Mouse (Mus musculus) midbrain, embryonic 14.5 days (tissue): ENCODE measurements around the gene Kat2b. TPM values are rescaled to one million over a fixed set of nuclear protein-coding genes. Genes with fewer than 3 reads are reported as not detected.

Experiments used
- ATAC-seq: fragments of 200-750 bp; cut with Nextera tagmentation; 2 replicates; pipeline ENCODE4 v1.8.0; 2017; ENCODE audit warnings: moderate number of reproducible peaks, moderate library complexity; ENCODE audit not compliant: low FRiP score, low TSS enrichment
- DNase-seq: peaks from one replicate; pipeline ENCODE4 v3.0.0-alpha.2; 2015
- H3K27ac ChIP-seq: fragments of 300-500 bp; sonication (generic); replicated peaks from 2 replicates; pipeline ENCODE4 v1.5.1; 2014; ENCODE audit warnings: mild to moderate bottlenecking, low read depth, low read length, moderate library complexity
- H3K27me3 ChIP-seq: fragments of 300-500 bp; sonication (generic); 2 replicates; pipeline ENCODE4 v1.6.1; 2014; ENCODE audit warnings: low read length, control low read depth, mixed read lengths; ENCODE audit not compliant: control insufficient read depth, insufficient read depth
- H3K36me3 ChIP-seq: fragments of 300-500 bp; sonication (generic); 2 replicates; pipeline ENCODE4 v1.6.1; 2014; ENCODE audit warnings: low read length, control low read depth; ENCODE audit not compliant: control insufficient read depth, insufficient read depth
- H3K4me1 ChIP-seq: fragments of 300-500 bp; sonication (generic); 2 replicates; pipeline ENCODE4 v1.6.1; 2014; ENCODE audit warnings: mild to moderate bottlenecking, antibody characterized with exemption, low read length, control low read depth; ENCODE audit not compliant: control insufficient read depth, insufficient read depth
- H3K4me2 ChIP-seq: fragments of 300-500 bp; sonication (generic); 2 replicates; pipeline ENCODE4 v1.6.1; 2014; ENCODE audit warnings: mild to moderate bottlenecking, low read length, moderate library complexity
- H3K4me3 ChIP-seq: fragments of 300-500 bp; sonication (generic); replicated peaks from 2 replicates; pipeline ENCODE4 v1.5.1; 2014; ENCODE audit warnings: low read depth, low read length
- H3K9ac ChIP-seq: fragments of 300-500 bp; sonication (generic); replicated peaks from 2 replicates; pipeline ENCODE4 v1.6.1; 2014; ENCODE audit warnings: mild to moderate bottlenecking, low read length, moderate library complexity
- H3K9me3 ChIP-seq: fragments of 300-500 bp; sonication (generic); 2 replicates; pipeline ENCODE4 v1.6.1; 2016; ENCODE audit warnings: low read length, control low read depth, mixed read lengths; ENCODE audit not compliant: control insufficient read depth
- WGBS: fragments of 180-500 bp; shearing (Covaris S2); extraction: QIAGEN DNeasy Blood & Tissue Kit; methylation state at CpG from one replicate; pipeline ENCODE4 v1.1.7; 2014; 5-methylcytosine and 5-hydroxymethylcytosine counted together
- polyA plus RNA-seq: library from polyadenylated mRNA; unstranded; fragments of >200 nt; fragmentation: Nextera tagmentation; extraction: Ambion mirVana; gene quantifications from 2 replicates; pipeline ENCODE4 v1.2.1, GENCODE M21; 2014

Gene Kat2b
- polyA plus RNA-seq, 1 experiment from 2014 or later, result 9.4 TPM

DNA sequence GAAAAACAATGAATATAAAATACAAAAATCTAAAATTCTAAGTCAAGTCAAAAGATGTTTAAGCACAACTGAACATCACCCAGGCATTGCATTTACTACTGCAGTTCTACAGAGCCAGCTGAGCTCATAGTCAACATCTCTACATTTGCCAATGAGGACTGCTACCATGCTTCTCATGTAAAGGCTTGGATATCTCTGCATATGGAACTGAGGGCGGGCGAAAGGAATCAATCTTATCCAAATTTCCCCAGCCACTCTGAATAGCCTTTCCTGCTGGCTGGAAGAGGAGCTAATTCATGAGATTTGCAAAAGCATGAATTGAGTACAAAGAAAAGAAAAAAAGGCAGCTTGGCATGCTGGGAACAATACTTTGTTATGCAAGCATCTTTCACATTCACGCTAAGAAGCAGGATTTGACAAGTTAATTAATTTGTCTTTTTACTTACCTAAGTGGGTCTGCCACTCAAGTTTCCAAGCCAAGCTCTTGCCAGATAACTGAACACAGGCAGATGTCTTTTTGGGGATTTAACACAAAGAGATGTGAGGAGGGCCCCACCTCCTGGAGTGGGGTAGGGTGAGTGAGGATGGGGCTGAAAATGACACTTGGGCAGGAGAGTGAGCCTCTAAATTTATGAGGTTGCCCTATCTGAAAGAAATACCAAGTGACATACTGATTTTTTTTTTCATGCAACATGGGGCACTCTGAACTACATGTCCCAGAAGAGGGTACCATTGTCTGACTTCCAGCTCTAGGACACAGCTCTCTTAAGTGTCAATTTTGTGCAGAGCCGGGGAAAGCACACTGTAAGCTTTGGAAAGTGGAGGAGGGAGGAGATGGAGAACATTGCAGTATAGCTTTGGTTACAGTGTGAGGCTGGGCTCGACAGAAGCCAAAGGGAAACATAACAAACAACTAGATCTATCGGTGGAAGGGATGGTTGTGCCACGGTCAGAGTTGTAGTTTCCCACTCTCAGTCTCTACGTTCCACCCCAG is 15.1 kb upstream of the Kat2b start:
- Histone ChIP-seq H3K4me2 (no peak overlapping the region), H3K36me3 (no peaks in the 10 kb centered on the region), H3K27me3 (no peaks in the 10 kb centered on the region), H3K27ac (no peak overlapping the region), H3K9ac (no peak overlapping the region), H3K9me3 (no peaks in the 10 kb centered on the region), H3K4me3 (no peak overlapping the region), H3K4me1 (no peaks in the 10 kb centered on the region)
- DNase-seq, result peak; percentile 47
- 44% methylated on average over 8 of the region's 8 CpGs for WGBS
- no peak for ATAC-seq

DNA sequence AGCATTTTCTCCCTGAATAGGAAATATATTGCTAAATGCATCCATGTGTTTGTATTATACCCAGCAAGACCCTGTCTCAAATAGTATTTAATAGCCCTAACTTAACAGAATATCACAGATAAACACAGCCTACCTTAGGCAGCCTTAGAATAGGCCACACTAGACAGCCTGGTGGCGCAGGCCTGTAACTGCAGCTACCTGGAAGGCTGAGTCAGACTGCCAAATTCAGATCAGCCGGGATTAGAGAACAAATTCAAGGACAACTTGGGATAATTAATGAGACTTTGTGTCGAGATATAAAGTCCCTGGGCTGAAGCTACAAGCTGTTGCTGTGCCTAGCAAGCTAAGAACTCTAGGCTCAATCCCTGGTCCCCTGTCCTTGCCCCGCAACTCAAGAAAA is 12.6 kb upstream of the Kat2b start:
- H3K9me3 ChIP-seq, result no peaks in the 10 kb centered on the region
- ATAC-seq, result no peak
- H3K9ac ChIP-seq, result no peak overlapping the region
- H3K4me2 ChIP-seq, result no peak overlapping the region
- H3K27me3 ChIP-seq, result no peaks in the 10 kb centered on the region
- no peaks in the 10 kb centered on the region for H3K4me1 ChIP-seq
- H3K36me3 ChIP-seq, result no peaks in the 10 kb centered on the region
- peak; percentile 34 for DNase-seq
- no peak overlapping the region for H3K27ac ChIP-seq
- no peak overlapping the region for H3K4me3 ChIP-seq
- 65% methylated on average over 4 of the region's 4 CpGs for whole genome bisulfite sequencing

DNA sequence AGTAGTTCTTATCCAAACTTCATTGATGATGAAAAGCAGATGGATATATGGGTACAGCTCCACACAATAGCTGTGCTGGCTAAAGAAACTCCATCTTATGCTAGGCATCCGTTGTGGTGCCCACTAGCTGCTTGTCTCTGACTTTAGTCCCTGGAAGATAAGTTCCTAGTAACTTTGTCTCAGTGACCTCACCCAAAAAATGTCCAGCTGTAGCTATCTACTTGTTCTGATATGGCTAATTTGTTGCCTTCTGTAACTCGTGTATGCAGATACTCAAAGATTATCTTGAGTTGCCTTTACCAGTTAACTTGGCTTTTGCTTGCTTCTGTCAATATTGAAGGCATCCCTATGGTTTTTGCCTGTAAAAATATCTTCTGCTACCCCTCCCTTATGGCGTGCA is 11.8 kb upstream of the Kat2b start:
- no peaks in the 10 kb centered on the region for H3K36me3 ChIP-seq
- no peak overlapping the region for H3K27ac ChIP-seq
- no peak for DNase-seq
- no peak overlapping the region for H3K4me2 ChIP-seq
- ATAC-seq, result no peak
- 84% methylated on average over 3 of the region's 3 CpGs for WGBS
- H3K9me3 ChIP-seq, result no peaks in the 10 kb centered on the region
- no peak overlapping the region for H3K4me3 ChIP-seq
- H3K4me1 ChIP-seq, result no peaks in the 10 kb centered on the region
- no peak overlapping the region for H3K9ac ChIP-seq
- no peaks in the 10 kb centered on the region for H3K27me3 ChIP-seq

DNA sequence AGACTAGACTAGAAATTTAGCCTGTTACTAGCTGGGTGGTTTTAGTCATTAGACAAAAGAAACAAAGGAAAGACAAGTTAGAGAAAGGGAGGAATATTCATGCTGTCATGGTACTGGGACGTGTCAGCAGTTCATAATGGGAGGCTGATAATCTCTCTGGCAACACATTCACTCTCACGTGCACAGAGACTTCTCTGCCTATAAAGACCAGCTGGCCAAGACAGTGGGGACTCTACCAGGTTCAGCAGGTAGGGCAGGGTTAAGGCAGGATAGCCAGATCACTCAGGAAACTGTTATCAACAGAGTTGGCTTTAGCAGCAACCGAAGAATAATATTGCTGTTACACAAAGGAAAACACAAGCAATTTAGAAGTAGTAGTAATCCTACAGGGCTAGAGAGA is 9.2 kb upstream of the Kat2b start:
- H3K27ac ChIP-seq, result no peak overlapping the region
- H3K27me3 ChIP-seq, result no peaks in the 10 kb centered on the region
- no peaks in the 10 kb centered on the region for H3K4me1 ChIP-seq
- DNase-seq, result no peak
- no peak overlapping the region for H3K9ac ChIP-seq
- no peak overlapping the region for H3K4me3 ChIP-seq
- H3K9me3 ChIP-seq, result no peaks in the 10 kb centered on the region
- WGBS, result 41% methylated on average over 3 of the region's 3 CpGs
- no peak overlapping the region for H3K4me2 ChIP-seq
- ATAC-seq, result no peak
- no peaks in the 10 kb centered on the region for H3K36me3 ChIP-seq

DNA sequence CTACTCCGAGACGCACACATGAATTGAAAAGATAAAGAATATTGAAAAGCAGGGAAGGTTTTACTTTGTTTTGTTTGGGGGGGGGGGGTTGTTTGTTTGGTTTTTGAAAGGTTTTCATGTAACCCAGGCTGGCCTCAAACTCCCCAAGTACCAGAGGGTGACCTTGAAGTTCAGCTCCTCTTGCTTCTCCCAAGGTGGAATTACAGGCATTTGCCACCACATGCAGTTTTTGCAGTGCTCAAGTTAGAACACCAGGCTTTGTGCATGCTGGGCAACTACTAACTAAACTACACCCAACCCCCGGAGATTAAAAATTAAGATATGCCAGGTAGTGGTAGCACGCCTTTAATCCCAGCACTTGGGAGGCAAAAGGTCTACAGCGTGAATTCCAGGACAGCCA is 7.0 kb upstream of the Kat2b start:
- H3K9ac ChIP-seq, result no peak overlapping the region
- no peak overlapping the region for H3K27ac ChIP-seq
- H3K27me3 ChIP-seq, result no peaks in the 10 kb centered on the region
- no peaks in the 10 kb centered on the region for H3K9me3 ChIP-seq
- no peaks in the 10 kb centered on the region for H3K4me1 ChIP-seq
- no peak overlapping the region for H3K4me2 ChIP-seq
- H3K4me3 ChIP-seq, result no peak overlapping the region
- DNase-seq (no peak), ATAC-seq (no peak)
- WGBS, result 92% methylated on average over 5 of the region's 5 CpGs
- H3K36me3 ChIP-seq, result no peaks in the 10 kb centered on the region

DNA sequence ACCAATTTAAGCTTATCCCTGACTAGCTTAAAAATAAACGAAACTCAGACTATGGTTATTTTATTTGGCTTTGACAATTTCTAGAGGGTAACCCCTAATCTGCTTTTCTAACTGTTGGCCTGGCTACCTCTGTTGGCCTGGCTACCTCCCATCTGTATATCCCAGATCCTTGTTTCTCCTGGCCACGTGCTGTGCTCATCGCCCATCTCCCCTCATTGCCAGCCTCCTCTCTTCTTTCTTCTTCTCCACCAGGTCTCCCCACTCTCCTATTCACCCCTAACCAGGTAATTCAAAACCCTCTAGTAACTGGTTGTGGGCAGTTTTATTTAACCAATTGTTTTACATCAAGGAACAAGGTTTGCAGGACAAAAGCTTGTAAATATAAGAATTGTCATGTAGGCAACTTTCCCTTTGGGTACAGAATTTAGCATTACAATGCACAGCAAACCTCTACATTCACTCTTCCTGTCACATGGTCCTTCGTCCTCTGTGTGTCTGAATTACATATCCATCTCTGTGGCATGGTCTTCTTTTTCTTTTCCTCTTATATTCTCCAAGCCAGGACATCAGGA is 5.1 kb upstream of the Kat2b start:
- Histone ChIP-seq H3K9ac (no peak overlapping the region), H3K9me3 (no peaks in the 10 kb centered on the region), H3K27ac (no peak overlapping the region), H3K4me1 (peaks cover 7% of the 10 kb centered on the region; the same call in 1 of the 2 replicates), H3K4me2 (no peak overlapping the region), H3K36me3 (no peaks in the 10 kb centered on the region), H3K27me3 (no peaks in the 10 kb centered on the region), H3K4me3 (no peak overlapping the region)
- WGBS, result 83% methylated on average over 4 of the region's 4 CpGs
- ATAC-seq, result no peak
- no peak for DNase-seq

DNA sequence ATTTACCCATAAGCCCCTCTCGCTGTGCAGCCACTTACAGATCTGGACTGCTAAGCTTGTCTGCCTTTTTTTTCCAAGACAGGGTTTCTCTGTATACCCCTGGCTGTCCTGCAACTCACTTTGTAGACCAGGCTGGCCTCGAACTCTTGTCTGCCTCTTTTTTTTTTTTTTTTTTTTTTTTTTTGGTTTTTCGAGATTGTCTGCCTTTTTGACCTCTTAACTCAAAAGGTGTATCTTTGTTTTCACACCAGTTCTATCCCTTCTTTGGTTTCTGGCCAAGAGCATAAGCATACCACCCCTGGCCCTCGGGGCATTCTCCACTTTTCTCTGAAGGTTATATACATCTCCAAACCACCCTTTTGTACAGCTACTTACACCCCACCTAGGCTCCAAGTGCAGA is 1.8 kb upstream of the Kat2b start:
- Histone ChIP-seq H3K27me3 (no peaks in the 10 kb centered on the region), H3K4me2 (no peak overlapping the region), H3K4me1 (peaks cover 20% of the 10 kb centered on the region), H3K27ac (no peak overlapping the region), H3K4me3 (no peak overlapping the region), H3K9ac (no peak overlapping the region), H3K9me3 (no peaks in the 10 kb centered on the region), H3K36me3 (no peaks in the 10 kb centered on the region)
- 96% methylated on average over 4 of the region's 4 CpGs for WGBS
- ATAC-seq, result no peak
- DNase-seq, result no peak

DNA sequence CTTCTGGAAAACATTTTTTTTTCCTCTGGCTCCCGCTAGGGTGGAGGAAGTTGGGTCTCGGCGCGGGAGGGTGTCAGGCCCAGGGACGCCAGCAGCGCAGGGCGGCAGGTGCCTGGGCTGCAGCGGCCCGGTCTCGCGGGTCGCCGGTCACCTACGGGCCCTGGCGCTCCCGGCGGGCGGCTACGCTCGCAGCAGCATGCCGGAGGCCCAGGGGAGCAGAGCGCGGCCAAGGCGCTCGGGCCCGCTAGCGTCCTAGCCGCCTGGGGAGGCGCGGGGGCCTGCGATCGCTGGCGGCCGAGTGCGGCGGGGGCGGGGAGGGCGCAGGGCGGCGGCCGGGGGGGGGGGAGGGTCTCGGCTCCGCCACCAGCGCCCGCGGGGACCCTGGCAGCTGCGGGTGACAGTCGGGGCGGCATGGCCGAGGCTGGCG is 271 bp downstream of the Kat2b start:
- no peaks in the 10 kb centered on the region for H3K9me3 ChIP-seq
- peak overlapping the region; percentile 87 for H3K4me2 ChIP-seq
- peak overlapping the region; percentile 97 for H3K27ac ChIP-seq
- peak overlapping the region; percentile 91 for H3K4me3 ChIP-seq
- ATAC-seq (peak; percentile 69), DNase-seq (peak; percentile 82)
- no peaks in the 10 kb centered on the region for H3K36me3 ChIP-seq
- H3K4me1 ChIP-seq, result peaks cover 25% of the 10 kb centered on the region
- peak overlapping the region; percentile 96 for H3K9ac ChIP-seq
- under 1% methylated on average over 38 of the region's 51 CpGs for WGBS
- no peaks in the 10 kb centered on the region for H3K27me3 ChIP-seq
